Mouse (Mus musculus) right cerebral cortex, adult 2 months (tissue): ENCODE measurements around the gene Hcn2.
"Not testable (repeated sequence)": the region's sequence is repeated elsewhere in the genome, so short reads cannot be mapped to it uniquely, and the experiment has no call there.

Experiments
- DNase-seq, 2 experiments: peaks; one replicate each; pipeline ENCODE4 v3.0.0; 2021 to 2022; ENCODE audit warnings: low spot score in 2 of 2

The Hcn2 gene

DNA sequence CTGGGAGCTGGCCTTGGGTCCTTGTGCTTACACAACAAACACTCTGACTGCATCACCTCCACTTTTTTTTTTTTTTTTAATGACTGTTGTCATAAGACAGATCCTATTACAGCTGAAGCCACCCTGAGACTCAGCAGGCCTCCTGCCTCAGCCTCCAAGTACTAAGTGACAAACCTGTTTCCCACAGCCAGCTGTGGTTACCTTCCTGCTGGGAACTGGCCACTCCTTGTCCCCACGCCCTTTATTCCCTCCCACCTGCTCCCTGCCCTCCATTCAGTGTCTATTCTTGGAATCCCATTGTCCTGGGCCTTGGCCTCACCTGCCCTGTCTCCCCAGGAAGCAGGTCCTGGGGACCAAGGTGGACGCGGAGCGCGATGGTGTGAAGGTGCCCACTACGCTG is 28.9 kb upstream of the Hcn2 start:
- no peak for DNase-seq

DNA sequence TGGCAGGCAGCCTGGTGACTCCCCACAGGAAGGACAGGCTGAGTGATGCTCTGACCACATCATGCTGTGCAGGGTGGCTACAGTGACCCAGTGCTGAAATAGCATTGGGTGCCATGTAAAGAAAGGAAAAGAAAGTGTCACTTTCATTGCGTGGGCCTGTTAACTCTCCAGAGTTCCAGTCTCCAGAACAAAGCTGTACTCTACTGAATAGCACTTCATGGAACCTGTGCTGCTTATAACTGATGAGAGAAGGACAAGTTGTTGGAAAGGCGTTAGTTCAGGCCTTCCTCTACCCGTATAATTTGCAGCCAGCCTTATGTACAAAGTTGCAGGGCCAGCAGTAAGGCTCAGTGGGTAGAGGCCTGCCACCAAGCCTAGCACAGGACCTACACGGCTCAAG is 27.7 kb upstream of the Hcn2 start, which contains the start of gene Gzmm:
Gene Gzmm (plus strand): TSS at position 301 of the 400 bp plus-strand sequence.
- no peak for DNase-seq

DNA sequence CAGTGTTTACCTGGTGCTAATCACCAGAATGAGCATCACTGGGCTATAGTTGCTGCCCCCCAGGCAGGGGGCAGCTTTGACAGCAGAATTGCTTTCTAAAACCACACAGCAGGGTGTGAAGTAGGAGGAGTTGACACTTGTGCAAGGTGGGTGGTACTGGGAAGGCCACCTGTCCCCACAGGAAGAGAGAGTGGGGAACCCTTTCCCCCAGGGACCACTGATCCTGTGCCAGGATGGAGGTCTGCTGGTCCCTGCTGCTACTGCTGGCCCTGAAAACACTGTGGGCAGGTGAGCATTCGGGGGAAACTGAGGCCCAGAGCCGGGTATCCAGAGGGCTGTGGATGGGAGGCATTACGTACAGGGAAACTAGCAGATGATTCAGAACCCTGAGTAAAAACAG is 27.3 kb upstream of the Hcn2 start:
- no peak for DNase-seq

DNA sequence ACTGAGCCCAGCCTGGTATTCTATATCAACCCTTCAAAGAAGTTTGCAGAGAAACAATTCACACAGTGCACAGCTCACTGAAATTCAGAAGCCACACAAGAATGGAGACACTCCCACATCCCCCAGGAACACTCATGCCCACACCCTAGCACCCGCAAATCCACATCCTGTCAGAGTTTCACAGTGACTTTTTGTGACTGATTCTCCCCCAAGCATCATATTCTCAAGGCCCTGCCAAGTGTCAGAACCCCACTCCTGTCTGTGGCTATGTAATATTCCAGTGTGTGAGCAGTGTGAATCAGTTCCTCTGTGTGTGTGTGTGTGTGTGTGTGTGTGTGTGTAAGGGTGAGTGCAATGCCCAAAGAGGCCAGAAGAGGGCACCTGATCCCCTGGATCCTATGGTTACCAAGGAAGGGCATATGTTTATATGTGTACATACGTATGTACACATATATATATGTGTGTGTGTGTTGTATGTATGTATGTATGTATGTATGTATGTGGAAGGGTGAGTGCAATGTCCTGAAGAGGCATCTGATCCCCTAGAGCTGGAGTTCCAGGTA is 24.4 kb upstream of the Hcn2 start:
- DNase-seq, result no peak

DNA sequence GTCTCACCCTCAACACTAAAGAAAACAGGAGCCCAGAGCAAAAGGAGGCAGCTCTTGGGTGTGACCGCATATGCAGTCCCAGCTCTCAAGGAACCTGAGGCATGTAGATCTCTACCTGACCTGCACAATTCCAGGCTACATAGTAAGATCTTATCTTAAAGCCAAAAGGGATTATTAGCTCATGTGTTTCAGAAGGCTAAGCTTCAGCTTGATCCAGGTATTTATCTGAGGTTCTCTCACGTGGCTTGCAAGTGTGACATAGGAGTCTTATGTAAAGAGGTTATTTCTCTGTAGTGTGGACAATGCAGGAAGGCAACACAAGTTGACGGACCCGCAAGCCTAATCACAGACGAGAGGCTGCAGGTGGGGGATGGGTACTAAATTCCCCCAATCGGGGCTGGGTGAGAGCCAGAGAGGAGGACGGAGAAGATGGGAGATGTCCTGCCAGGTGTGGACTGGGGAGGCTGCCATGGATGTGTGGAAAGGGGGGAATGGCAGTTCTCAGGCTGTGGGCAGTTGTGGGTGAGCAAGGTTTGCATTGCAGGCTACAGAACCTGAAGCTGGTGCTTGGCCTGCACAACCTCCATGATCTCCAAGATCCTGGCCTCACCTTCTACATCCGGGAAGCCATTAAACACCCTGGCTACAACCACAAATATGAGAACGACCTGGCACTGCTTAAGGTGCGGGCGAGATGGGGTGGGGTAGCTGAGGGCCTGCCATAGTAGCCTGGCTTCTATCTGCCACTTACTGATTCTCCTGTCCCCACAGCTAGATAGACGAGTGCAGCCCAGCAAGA is 22.7 kb upstream of the Hcn2 start:
- no peak for DNase-seq

DNA sequence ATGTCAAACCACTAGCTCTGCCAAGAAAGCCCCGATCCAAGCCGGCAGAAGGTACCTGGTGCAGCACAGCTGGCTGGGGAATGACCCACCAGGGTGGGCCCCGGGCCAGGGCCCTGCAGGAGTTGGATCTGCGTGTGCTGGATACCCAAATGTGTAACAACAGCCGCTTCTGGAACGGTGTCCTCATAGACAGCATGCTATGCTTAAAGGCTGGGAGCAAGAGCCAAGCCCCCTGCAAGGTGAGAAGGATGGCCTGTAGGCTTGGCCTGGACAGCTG is 22.1 kb upstream of the Hcn2 start:
- DNase-seq, result no peak

DNA sequence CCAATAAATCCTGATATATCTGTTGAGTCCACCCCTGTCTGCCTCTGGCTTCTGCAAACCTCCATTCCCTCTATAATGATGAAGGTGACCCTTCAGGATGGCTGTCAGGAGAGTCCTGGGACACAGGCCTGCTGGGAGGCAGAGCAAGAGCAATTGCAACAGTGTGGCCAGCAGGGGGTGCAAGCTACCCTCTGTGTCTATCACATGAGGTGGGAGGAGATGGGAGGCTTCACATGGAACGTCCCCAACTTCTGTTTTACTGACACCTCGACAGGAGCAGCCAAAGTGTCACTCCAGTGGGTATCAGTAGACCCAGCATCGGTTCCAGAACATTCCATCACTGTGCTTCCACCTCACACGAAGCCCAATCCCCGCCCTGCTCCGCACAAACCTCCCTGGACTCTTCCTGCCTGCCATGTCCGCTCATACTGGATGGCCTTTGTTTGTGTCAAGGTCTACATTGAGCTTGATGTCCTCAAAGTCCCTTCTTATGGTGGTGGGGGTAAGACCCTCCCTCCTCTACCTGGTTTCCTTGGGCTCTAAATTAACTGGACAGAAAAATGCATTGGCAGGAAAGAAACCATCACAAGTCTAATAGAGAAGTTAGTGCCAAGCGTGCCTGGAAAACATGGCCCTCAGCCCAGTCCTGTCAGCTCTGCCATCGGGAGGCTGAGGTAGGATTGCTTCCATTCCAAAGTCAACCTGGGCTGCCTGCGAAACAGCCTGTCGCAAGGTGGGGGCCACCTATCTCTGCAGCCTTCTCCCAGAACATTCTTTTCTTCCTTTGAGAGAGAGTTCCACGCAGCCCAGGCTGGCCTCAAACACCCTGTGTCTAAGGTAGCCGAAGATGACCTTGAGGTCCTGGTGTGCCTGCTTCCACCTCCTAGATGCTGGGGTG is 21.0 kb upstream of the Hcn2 start:
- peak; percentile 57 to 74 for DNase-seq

DNA sequence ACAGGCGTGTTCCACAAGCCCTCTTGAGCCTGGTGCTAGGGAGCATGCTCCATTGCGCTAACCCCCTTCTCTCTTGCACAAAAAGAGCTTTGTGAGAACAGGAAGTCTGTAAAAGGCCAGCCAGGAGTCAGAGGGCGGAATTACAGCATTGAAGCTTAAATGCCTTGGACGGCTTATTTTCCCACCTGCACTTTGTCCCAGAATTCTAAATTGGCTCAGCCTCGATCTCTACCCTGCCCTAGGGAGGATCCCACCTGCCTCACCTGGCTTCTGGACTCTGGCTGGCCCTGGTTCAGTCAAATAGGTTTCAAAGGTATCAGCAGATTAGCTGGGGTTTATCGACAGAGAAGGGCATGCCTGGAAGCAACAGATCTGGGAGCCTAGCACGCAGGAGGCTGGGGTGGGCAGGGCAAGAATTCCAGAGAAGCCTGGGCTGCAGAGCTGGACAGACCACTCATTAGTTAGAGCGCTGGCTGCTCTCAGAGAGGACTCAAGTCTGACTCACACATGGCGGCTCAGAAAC is 20.2 kb upstream of the Hcn2 start:
- no peak for DNase-seq

DNA sequence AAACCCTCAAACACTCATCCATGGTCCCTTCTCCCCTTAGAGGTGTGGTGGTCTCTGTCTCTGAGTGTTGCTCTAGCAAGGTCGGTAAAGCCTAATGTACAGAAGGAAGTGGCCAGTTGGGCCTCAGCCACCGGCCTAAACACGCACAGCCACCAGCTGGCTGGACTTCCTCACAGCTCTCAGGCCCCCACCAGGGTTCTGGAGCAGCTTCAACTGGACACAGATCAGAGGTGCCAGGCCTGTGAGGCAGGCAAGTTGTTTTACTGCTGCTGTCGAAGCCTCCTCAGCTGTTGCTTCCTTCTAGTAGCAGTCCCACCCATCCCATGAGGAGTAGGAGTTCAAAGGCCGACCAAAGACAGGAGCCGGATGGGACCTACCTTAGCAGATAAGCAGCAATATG is 18.5 kb upstream of the Hcn2 start:
- DNase-seq, result no peak

DNA sequence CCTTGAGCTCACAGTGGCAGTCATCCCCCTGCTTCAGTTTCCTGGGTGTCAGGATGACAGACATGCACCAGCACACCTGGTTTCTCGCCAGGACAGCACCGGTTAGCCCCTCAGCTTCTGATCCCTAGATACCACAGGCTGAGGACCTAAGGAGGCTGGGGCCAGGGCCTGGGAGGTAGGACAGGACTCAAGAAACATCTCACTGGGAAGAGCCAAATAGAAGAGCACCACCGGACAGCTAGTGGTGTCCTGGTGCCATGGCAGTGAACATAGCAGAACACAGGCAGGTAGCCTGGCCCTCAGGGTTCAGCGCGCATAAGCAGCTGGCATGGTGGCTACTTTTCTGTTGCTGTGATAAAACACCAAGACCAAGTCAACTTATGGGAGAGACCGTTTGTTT is 18.0 kb upstream of the Hcn2 start:
- DNase-seq, result no peak

DNA sequence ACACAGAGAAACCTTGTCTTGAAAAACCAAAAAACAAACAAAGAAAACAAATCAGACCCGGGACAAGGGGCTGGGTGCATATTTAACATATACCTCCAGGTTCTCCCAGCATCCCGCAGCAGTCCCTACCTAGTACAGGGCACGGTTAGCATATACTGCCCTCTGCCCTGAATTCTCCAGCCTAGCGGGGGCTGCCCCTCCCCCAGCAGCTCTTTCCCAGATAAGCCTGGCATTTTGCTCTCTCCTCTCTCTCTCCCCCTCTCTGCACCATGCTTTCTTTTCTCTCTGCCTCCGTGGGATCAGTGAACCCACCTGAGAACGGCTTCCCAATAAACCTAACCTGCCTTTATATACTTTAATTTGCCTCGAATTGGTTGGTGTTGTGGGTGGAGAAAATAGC is 15.8 kb upstream of the Hcn2 start:
- DNase-seq, result no peak

DNA sequence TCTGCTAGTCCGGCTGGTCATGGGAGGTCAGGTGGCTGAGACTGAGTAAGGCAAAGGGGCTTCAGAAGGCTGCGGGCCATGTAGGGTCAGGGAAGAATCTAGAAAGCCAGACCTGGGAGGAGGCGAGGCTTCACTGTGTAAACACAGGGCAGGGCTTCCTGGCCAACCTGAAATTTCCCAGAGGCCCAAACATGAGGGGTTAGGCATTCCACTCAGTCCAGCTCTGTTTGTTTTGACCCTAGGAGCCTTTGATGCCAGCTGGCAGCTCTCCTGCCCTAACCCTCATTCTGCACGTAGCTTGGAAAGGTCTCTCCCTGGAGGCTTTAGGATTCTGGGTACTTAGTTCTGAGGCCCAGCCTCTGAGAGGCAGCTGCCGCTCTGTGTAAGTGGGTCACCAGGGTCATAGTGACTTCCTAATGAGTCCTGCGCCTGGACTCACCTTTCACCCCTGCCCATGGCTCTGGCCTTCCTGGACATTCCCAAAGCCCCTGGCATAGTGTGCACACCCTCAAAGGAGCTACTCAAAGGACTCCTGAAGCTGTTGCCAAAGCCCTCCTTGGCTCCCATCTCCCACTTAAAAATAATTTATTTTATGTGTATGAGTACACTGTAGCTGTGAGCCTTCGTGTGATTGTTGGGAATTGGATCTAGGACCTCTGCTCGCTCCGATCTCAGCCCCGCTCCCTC is 14.8 kb upstream of the Hcn2 start:
- no peak for DNase-seq

DNA sequence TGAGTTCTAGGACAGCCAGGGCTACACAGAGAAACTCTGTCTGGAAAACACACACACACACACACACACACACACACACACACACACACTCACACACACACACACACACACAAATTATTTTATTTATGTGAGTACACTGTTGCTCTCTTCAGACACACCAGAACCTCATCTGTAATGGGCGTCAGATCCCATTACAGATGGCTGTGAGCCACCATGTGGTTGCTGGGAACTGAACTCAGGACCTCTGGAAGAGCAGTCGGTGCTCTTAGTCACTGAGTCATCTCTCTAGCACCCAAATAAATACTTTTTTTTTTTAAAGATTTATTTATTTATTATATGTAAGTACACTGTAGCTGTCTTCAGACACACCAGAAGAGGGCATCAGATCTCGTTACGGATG is 13.5 kb upstream of the Hcn2 start:
- not testable (repeated sequence) for DNase-seq

DNA sequence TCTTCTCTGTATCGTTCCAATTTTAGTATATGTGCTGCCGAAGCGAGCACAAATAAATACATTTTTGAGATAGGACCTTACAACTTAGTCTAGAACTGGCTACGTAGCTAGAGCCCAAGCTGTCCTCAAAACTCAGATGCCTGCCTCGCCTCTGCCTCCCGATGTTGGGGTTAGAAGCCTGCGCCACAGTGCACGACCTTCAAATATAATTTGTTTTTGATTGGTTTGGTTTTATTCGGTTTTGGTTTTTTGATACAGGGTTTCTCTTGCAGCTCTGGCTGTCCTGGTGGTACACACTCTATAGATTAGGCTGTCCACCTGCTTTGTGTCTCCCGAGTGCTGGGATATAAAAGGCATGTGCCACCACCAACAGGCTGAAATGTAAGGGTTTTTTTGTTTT is 12.9 kb upstream of the Hcn2 start:
- DNase-seq, result no peak

DNA sequence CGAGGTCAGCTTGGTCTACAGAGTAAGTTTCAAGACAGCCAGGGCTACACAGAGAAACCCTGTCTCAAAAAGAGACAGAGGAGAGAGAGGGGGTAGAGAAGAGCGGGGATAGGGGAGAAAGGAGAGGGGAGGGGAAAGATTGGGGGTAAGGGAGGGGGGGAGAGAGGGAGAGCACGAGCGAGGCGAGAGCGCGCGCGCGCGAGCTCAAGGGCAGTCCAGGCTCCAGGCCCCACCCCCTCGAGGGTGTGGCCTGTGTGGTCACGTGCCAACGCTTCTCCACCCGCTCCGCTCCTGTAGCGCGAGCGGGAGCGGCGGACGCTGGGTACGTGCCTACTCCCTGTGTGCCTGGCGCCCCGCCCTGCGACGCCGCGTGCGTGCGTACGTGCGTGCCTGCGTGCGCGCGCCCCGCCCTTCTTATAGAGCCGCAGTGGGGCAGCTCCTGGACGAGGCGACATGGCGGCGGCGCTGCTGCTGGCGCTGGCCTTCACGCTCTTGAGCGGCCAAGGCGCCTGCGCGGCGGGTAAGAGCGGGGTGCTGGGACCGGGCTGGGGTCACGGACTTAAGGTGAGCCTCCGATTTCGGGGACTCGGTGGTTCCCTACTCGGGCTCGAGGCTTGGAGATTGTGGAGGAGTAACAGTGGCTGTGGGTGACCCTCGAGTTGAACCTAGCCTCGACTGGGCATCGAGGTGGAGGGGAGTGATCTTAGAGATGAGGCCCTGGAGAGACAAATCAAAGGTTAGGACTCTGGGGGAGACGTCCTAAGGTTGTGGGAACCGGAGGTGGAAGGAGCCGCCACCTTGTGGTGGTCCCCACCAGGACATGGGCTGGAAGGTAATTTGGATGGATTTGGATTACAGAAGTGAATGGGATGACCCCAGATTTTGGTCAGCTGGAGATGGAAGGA is 12.1 kb upstream of the Hcn2 start, which contains the start of gene Bsg:
Gene Bsg (plus strand): TSS at position 427 of the 905 bp plus-strand sequence.
- DNase-seq, result peak; percentile 98 to 99

DNA sequence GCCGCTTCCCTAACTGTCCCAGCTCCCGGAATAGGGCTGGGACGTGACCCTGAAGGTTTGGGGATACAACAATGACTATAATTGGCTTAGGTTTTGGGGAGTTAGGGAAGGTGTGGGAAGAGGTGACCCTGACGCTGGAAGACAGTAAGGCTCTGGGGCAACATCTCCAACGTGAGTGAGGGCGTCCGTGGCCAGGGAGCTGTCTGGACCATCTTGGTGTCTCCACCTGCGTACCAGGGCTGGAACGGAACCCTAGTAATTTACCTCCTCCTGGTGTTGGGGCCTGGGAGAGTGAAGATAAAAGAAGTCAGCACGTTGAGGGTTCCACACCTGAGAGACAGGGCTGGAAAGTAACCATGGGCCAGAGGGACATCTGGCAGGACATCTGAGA is 11.5 kb upstream of the Hcn2 start:
- DNase-seq, result no peak

DNA sequence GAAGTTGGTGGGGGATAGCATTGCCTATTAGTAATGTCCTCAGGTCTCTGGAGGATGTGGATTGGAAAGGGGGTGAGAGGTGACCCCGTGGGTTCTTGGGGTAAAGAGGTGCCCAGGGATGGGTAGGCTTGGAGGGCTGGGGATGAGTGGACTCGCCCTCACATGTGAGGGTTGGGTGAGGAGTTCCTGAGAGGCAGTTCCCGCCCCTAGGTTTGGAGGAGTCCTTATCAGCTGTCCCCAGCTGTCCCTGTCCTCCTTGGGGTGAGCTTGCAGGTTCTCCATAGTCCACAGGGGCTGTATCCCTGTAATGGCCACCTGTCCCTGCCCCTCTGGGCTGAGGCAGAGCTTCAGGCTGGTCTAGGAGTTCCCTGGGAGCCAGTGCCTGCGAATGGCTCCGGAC is 10.5 kb upstream of the Hcn2 start:
- no peak for DNase-seq

DNA sequence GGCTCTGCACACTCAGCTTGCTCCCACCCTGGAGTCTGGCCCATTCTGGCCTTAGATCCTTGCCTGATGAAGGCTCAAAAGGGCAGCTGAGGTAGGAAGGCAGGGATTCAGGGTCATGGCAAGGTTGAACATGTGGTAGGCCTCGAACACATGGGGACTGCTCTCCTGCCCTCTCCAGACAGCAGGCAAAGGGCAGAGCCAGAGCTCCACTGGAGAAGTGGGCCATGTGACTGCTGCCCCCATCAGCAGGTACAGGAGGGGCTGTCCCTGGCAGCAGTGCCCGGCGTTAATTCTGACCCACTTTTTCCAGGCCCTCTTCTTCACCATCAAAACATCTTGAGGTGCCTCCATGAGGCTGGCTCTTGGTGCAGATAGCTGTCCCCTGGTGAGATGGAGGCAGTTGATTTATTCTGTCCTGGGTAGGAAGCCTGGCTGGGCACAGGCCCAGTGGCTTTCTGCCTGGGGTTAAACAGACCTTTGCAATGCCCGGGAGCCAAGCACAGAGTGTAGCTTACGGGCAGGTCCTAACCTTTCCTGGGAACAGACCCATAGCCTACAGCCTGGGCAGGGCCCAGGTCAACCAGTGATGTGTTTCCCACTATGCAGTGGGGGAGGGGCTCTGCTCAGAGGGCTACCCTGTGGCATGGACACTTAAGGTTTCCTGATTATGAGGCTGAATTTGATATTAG is 9.9 kb upstream of the Hcn2 start:
- DNase-seq, result no peak

DNA sequence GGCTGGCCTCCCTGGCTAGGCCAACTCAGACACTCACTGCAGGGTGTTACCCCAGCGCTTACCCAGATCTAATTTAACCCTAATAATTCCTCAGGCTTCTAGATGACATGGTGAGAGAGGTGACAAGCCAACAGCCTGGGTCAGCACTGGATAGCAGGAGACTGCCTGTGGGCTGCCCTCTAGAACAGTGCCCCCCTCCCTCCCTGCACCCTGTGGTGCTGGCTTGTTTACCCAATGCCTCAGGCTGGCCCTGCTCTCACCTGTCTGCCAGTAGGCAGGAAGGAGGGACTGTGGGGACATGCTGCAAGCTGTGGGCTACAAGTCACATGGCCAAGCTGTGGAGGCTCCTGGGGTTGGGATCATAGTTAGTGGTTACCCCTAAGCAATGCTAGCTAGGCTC is 9.3 kb upstream of the Hcn2 start:
- no peak for DNase-seq

DNA sequence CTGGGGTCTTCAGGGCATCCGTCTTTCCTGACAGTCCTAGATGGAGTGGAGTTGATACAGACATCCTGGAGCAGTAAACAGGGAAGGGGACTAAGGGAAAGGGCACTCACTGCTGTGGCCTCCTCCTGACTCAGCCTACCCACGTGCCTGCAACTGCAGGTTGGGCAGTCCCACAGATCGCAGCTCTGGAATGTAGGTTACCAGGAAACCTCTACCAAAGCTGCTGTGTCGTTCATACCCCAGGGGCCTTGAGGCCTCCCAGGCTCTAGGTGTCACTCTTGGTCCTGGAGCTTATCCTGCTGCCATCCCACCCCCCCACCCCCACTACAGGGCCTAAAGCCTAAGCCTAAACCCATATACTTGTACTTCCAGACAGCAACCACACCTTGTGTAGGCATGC is 8.7 kb upstream of the Hcn2 start:
- no peak for DNase-seq
